Mouse (Mus musculus) MEL (cell line): ENCODE results near the gene Zfp106. TPM values are rescaled to one million over a fixed set of nuclear protein-coding genes. Genes with fewer than 3 reads are reported as not detected.

ENCODE experiments used
- DNase-seq: peaks from one replicate; pipeline ENCODE4 v3.0.0; 2011; ENCODE audit warnings: low read depth, low spot score
- H3K27ac ChIP-seq: 2 replicates; pipeline ENCODE4 v1.5.1; 2012; ENCODE audit warnings: low read depth, mild to moderate bottlenecking, control low read depth, low read length, moderate library complexity; ENCODE audit not compliant: control insufficient read depth
- H3K27me3 ChIP-seq, 2 experiments: fragments of 150-350 bp in 1 of 2; sonication (generic) in 1 of 2; 2 replicates each; pipeline ENCODE4 v1.6.1; 2012; ENCODE audit warnings: low read length in 2 of 2, mild to moderate bottlenecking in 2 of 2, improper control_type of control experiment in 1 of 2, moderate library complexity in 1 of 2; ENCODE audit not compliant: insufficient read depth in 2 of 2, control insufficient read depth in 1 of 2
- H3K36me3 ChIP-seq, 2 experiments: 2 replicates each; pipeline ENCODE4 v1.6.1; 2012 to 2014; ENCODE audit warnings: low read length in 2 of 2, improper control_type of control experiment in 1 of 2, inconsistent platforms in 1 of 2, mild to moderate bottlenecking in 1 of 2; ENCODE audit not compliant: insufficient read depth in 2 of 2, control insufficient read depth in 1 of 2
- H3K4me1 ChIP-seq, 2 experiments: fragments of 150-350 bp in 1 of 2; sonication (generic) in 1 of 2; 2 replicates each; pipeline ENCODE4 v1.6.1; 2012; ENCODE audit warnings: low read length in 2 of 2, improper control_type of control experiment in 1 of 2, mild to moderate bottlenecking in 1 of 2; ENCODE audit not compliant: insufficient read depth in 2 of 2, control insufficient read depth in 1 of 2
- H3K4me3 ChIP-seq, 2 experiments: fragments of 150-350 bp in 1 of 2; sonication (generic) in 1 of 2; 2 replicates each; pipeline ENCODE4 v1.5.1; 2012; ENCODE audit warnings: low read depth in 2 of 2, low read length in 2 of 2, mild to moderate bottlenecking in 2 of 2, moderate library complexity in 2 of 2, control low read depth in 1 of 2, improper control_type of control experiment in 1 of 2; ENCODE audit not compliant: control insufficient read depth in 1 of 2, insufficient read depth in 1 of 2
- H3K79me2 ChIP-seq: 2 replicates; pipeline ENCODE4 v1.6.1; 2012; ENCODE audit warnings: mild to moderate bottlenecking, low read length, moderate library complexity; ENCODE audit not compliant: control insufficient read depth, poor library complexity, insufficient read depth
- H3K9ac ChIP-seq: 2 replicates; pipeline ENCODE4 v1.6.1; 2012; ENCODE audit warnings: low read depth, mild to moderate bottlenecking, control low read depth, low read length, moderate library complexity; ENCODE audit not compliant: control insufficient read depth, poor library complexity, severe bottlenecking
- H3K9me3 ChIP-seq: fragments of 150-350 bp; sonication (generic); replicated peaks from 2 replicates; pipeline ENCODE4 v1.6.1; 2012; ENCODE audit warnings: mild to moderate bottlenecking, low read length, improper control_type of control experiment, moderate library complexity; ENCODE audit not compliant: insufficient read depth
- BHLHE40 ChIP-seq: IDR thresholded peaks from 2 replicates; pipeline ENCODE4 v1.6.1; 2012; ENCODE audit warnings: low read depth, mild to moderate bottlenecking, inconsistent platforms, low read length, improper control_type of control experiment, borderline replicate concordance
- CHD2 ChIP-seq: IDR thresholded peaks from 2 replicates; pipeline ENCODE4 v1.6.1; 2011; ENCODE audit warnings: low read length, improper control_type of control experiment
- E2F4 ChIP-seq: IDR thresholded peaks from 2 replicates; pipeline ENCODE4 v1.6.1; 2011; ENCODE audit warnings: low read depth, low read length, improper control_type of control experiment, borderline replicate concordance
- ELF1 ChIP-seq: IDR thresholded peaks from 2 replicates; pipeline ENCODE4 v1.6.1; 2014; ENCODE audit warnings: low read depth, mild to moderate bottlenecking, inconsistent platforms, low read length, improper control_type of control experiment, moderate library complexity
- EP300 ChIP-seq, 2 experiments: IDR thresholded peaks; 2 replicates each; pipeline ENCODE4 v1.6.1; 2011; ENCODE audit warnings: improper control_type of control experiment in 2 of 2, low read length in 2 of 2, low read depth in 1 of 2, mild to moderate bottlenecking in 1 of 2
- ETS1 ChIP-seq: IDR thresholded peaks from 2 replicates; pipeline ENCODE4 v1.6.1; 2012; ENCODE audit warnings: low read depth, mild to moderate bottlenecking, inconsistent platforms, low read length, improper control_type of control experiment, moderate library complexity
- GABPA ChIP-seq: IDR thresholded peaks from 2 replicates; pipeline ENCODE4 v1.6.1; 2012; ENCODE audit warnings: low read depth, mild to moderate bottlenecking, inconsistent platforms, low read length, improper control_type of control experiment, moderate library complexity
- GATA1 ChIP-seq: IDR thresholded peaks from 2 replicates; pipeline ENCODE4 v1.6.1; 2011; ENCODE audit warnings: low read depth, low read length, improper control_type of control experiment
- HCFC1 ChIP-seq: IDR thresholded peaks from 2 replicates; pipeline ENCODE4 v1.6.1; 2012; ENCODE audit warnings: low read depth, mild to moderate bottlenecking, inconsistent platforms, low read length, improper control_type of control experiment, moderate library complexity
- JUND ChIP-seq: IDR thresholded peaks from 2 replicates; pipeline ENCODE4 v1.6.1; 2011; ENCODE audit warnings: low read depth, mild to moderate bottlenecking, improper control_type of control experiment, low read length
- KAT2A ChIP-seq: conservative IDR thresholded peaks from 2 replicates; pipeline ENCODE4 v1.6.1; 2012; ENCODE audit warnings: low read depth, low read length, improper control_type of control experiment, inconsistent platforms
- MAFK ChIP-seq: IDR thresholded peaks from 2 replicates; pipeline ENCODE4 v1.6.1; 2011; ENCODE audit warnings: low read depth, mild to moderate bottlenecking, low read length, improper control_type of control experiment, borderline replicate concordance
- MAX ChIP-seq: IDR thresholded peaks from 2 replicates; pipeline ENCODE4 v1.6.1; 2011; ENCODE audit warnings: low read length, improper control_type of control experiment
- MAZ ChIP-seq: IDR thresholded peaks from 2 replicates; pipeline ENCODE4 v1.6.1; 2012; ENCODE audit warnings: low read depth, mild to moderate bottlenecking, inconsistent platforms, low read length, improper control_type of control experiment
- MEF2A ChIP-seq: IDR thresholded peaks from 2 replicates; pipeline ENCODE4 v1.6.1; 2014; ENCODE audit warnings: low read depth, mild to moderate bottlenecking, inconsistent platforms, low read length, improper control_type of control experiment; ENCODE audit not compliant: poor library complexity, insufficient replicate concordance, severe bottlenecking; ENCODE audit errors: extremely low read depth
- MXI1 ChIP-seq: IDR thresholded peaks from 2 replicates; pipeline ENCODE4 v1.6.1; 2011; ENCODE audit warnings: mild to moderate bottlenecking, low read depth, low read length, improper control_type of control experiment
- MYC ChIP-seq: IDR thresholded peaks from 2 replicates; pipeline ENCODE4 v1.6.1; 2011; ENCODE audit warnings: low read depth, mild to moderate bottlenecking, low read length, improper control_type of control experiment, moderate library complexity
- NELFE ChIP-seq: IDR thresholded peaks from 2 replicates; pipeline ENCODE4 v1.6.1; 2011; ENCODE audit warnings: low read depth, low read length, improper control_type of control experiment
- NRF1 ChIP-seq: IDR thresholded peaks from 2 replicates; pipeline ENCODE4 v1.6.1; 2014; ENCODE audit warnings: low read depth, mild to moderate bottlenecking, inconsistent platforms, low read length, improper control_type of control experiment, moderate library complexity; ENCODE audit not compliant: poor library complexity, insufficient read depth, severe bottlenecking
- POLR2A ChIP-seq, 2 experiments: IDR thresholded peaks; 2 replicates each; pipeline ENCODE4 v1.6.1; 2011 to 2012; ENCODE audit warnings: low read length in 2 of 2, mild to moderate bottlenecking in 2 of 2, control low read depth in 1 of 2, improper control_type of control experiment in 1 of 2, low read depth in 1 of 2, moderate library complexity in 1 of 2; ENCODE audit not compliant: control insufficient read depth in 1 of 2, insufficient read depth in 1 of 2, poor library complexity in 1 of 2
- POLR2AphosphoS2 ChIP-seq: IDR thresholded peaks from 2 replicates; pipeline ENCODE4 v1.6.1; 2011; ENCODE audit warnings: low read length, improper control_type of control experiment
- POLR2AphosphoS5 ChIP-seq: IDR thresholded peaks from 2 replicates; pipeline ENCODE4 v1.6.1; 2012; ENCODE audit warnings: low read depth, borderline replicate concordance, mild to moderate bottlenecking, inconsistent platforms, low read length, moderate library complexity, mixed read lengths
- RAD21 ChIP-seq: IDR thresholded peaks from 2 replicates; pipeline ENCODE4 v1.6.1; 2011; ENCODE audit warnings: mild to moderate bottlenecking, low read depth, low read length, improper control_type of control experiment
- SIN3A ChIP-seq: IDR thresholded peaks from 2 replicates; pipeline ENCODE4 v1.6.1; 2012; ENCODE audit warnings: low read length, improper control_type of control experiment, inconsistent platforms
- TAL1 ChIP-seq: IDR thresholded peaks from 2 replicates; pipeline ENCODE4 v1.6.1; 2012; ENCODE audit warnings: mild to moderate bottlenecking, inconsistent platforms, low read length, moderate library complexity, mixed read lengths
- TBP ChIP-seq: IDR thresholded peaks from 2 replicates; pipeline ENCODE4 v1.8.0; 2011; ENCODE audit warnings: low read depth, low read length, improper control_type of control experiment
- TCF12 ChIP-seq: IDR thresholded peaks from 2 replicates; pipeline ENCODE4 v1.6.1; 2014; ENCODE audit warnings: low read depth, mild to moderate bottlenecking, inconsistent platforms, low read length, improper control_type of control experiment, moderate library complexity
- UBTF ChIP-seq: IDR thresholded peaks from 2 replicates; pipeline ENCODE4 v1.6.1; 2012; ENCODE audit warnings: low read depth, mild to moderate bottlenecking, inconsistent platforms, low read length, improper control_type of control experiment, moderate library complexity, borderline replicate concordance; ENCODE audit not compliant: insufficient read depth
- USF1 ChIP-seq: IDR thresholded peaks from 2 replicates; pipeline ENCODE4 v1.6.1; 2014; ENCODE audit warnings: low read depth, mild to moderate bottlenecking, inconsistent platforms, low read length, improper control_type of control experiment, moderate library complexity
- USF2 ChIP-seq, 2 experiments: IDR thresholded peaks; 2 replicates each; pipeline ENCODE4 v1.6.1; 2011 to 2012; ENCODE audit warnings: improper control_type of control experiment in 2 of 2, low read length in 2 of 2, borderline replicate concordance in 1 of 2, inconsistent platforms in 1 of 2, low read depth in 1 of 2, mild to moderate bottlenecking in 1 of 2; ENCODE audit not compliant: insufficient read depth in 1 of 2
- ZC3H11A ChIP-seq: IDR thresholded peaks from 2 replicates; pipeline ENCODE4 v1.6.1; 2012; ENCODE audit warnings: low read depth, mild to moderate bottlenecking, inconsistent platforms, low read length, improper control_type of control experiment
- ZKSCAN1 ChIP-seq: IDR thresholded peaks from 2 replicates; pipeline ENCODE4 v1.6.1; 2012; ENCODE audit warnings: low read depth, mild to moderate bottlenecking, inconsistent platforms, low read length, improper control_type of control experiment, moderate library complexity
- ZMIZ1 ChIP-seq: IDR thresholded peaks from 2 replicates; pipeline ENCODE4 v1.6.1; 2012; ENCODE audit warnings: low read depth, mild to moderate bottlenecking, inconsistent platforms, low read length, improper control_type of control experiment, moderate library complexity
- ZNF384 ChIP-seq: IDR thresholded peaks from 2 replicates; pipeline ENCODE4 v1.6.1; 2012; ENCODE audit warnings: low read depth, mild to moderate bottlenecking, inconsistent platforms, low read length, improper control_type of control experiment
- polyA plus RNA-seq, 2 experiments: library from polyadenylated mRNA; stranded (reverse) in 1 of 2; unstranded in 1 of 2; fragments of >175 nt in 1 of 2; fragments of >200 nt in 1 of 2; gene quantifications; 2 replicates each; pipeline versions ENCODE4 v1.2.1 to v1.2.4; 2012; ENCODE audit warnings: low replicate concordance in 2 of 2, low read depth in 1 of 2; ENCODE audit not compliant: insufficient read length in 2 of 2, insufficient read depth in 1 of 2, missing spikeins in 1 of 2
- total RNA-seq: library from RNA; depleted of rRNA; stranded (reverse); fragments of 300-350 nt; gene quantifications from 2 replicates; pipeline ENCODE4 v1.2.3, GENCODE M21; 2012

Gene Zfp106
- total and polyA plus RNA-seq, 3 experiments, result 63.9 to 130 (median 80.6) TPM

GRCm38 (mm10) chr2:120608830-120609723, 45.4 kb upstream of the Zfp106 start, which contains the start of the genes Haus2 and Lrrc57:
Haus2 (plus strand) TSS chr2:120609383.
Lrrc57 (minus strand) TSS chr2:120609520.
- Histone ChIP-seq H3K4me1 (peaks cover 3 to 6% of the 10 kb centered on the region in 2 experiments; a peak in 3 of 4 replicates), H3K9me3 (no peaks in the 10 kb centered on the region), H3K27ac (peak within 1 kb of the TSS; percentile 78), H3K79me2 (peaks cover 12% of the 10 kb centered on the region), H3K4me3 (peak within 1 kb of the TSS; percentile 72 to 94), H3K36me3 (peaks cover 2 to 11% of the 10 kb centered on the region in 2 experiments; a peak in 3 of 4 replicates), H3K27me3 (no peaks in the 10 kb centered on the region), H3K9ac (peak within 1 kb of the TSS; percentile 81)
- peak; percentile 94 for DNase-seq
- TF ChIP-seq EP300 (IDR thresholded peaks at IDR 0.05; ENCODE audit: low read depth in 1 of 2, low read length in 2 of 2), result peak in 1 of 2 experiments; percentile 8; a peak in 1 of 4 replicates
- TF ChIP-seq MYC, result 0 out of 2 replicates have a peak, but pooled peaks have one; percentile 32
- no peak for TF ChIP-seq USF2 (IDR thresholded peaks at IDR 0.05; ENCODE audit: borderline replicate concordance in 1 of 2, insufficient read depth in 1 of 2, low read depth in 1 of 2, low read length in 2 of 2)
- TF ChIP-seq ETS1, result no peak
- no peak for TF ChIP-seq RAD21
- TF ChIP-seq TBP, result no peak; the same call in 1 of the 2 replicates
- TF ChIP-seq SIN3A, result peak; percentile 95
- TF ChIP-seq ZC3H11A, result no peak
- TF ChIP-seq POLR2AphosphoS2, result peak; percentile 76
- no peak for TF ChIP-seq BHLHE40
- TF ChIP-seq ZKSCAN1, result no peak
- TF ChIP-seq UBTF, result peak; percentile 78; the same call in 1 of the 2 replicates
- TF ChIP-seq NELFE, result peak; percentile 88
- peak; percentile 41; the same call in 1 of the 2 replicates for TF ChIP-seq MAX
- TF ChIP-seq E2F4, result no peak
- TF ChIP-seq KAT2A, result no peak
- peak; percentile 64 for TF ChIP-seq ZMIZ1
- no peak for TF ChIP-seq GATA1
- 0 out of 2 replicates have a peak, but pooled peaks have one; percentile 38 for TF ChIP-seq TCF12
- TF ChIP-seq POLR2A (IDR thresholded peaks at IDR 0.05; ENCODE audit: control insufficient read depth in 1 of 2, insufficient read depth in 1 of 2, low read depth in 1 of 2, low read length in 2 of 2, poor library complexity in 1 of 2), result peak; percentile 89
- no peak for TF ChIP-seq CHD2
- no peak for TF ChIP-seq POLR2AphosphoS5
- no peak for TF ChIP-seq TAL1
- no peak for TF ChIP-seq JUND
- TF ChIP-seq MEF2A, result no peak
- TF ChIP-seq MAFK, result no peak
- TF ChIP-seq ZNF384, result peak; percentile 21; the same call in 1 of the 2 replicates
- TF ChIP-seq MXI1, result peak; percentile 93
- peak; percentile 88 for TF ChIP-seq HCFC1
- no peak for TF ChIP-seq USF1
- TF ChIP-seq GABPA, result no peak
- TF ChIP-seq NRF1, result no peak
- TF ChIP-seq ELF1, result peak; percentile 91
- peak; percentile 53; the same call in 1 of the 2 replicates for TF ChIP-seq MAZ
